Mouse (Mus musculus) splenic B cell, adult 2 months (primary cell): ENCODE measurements around the gene Adamtsl3.

Experiments used
- DNase-seq: peaks from one replicate; pipeline ENCODE4 v3.0.0-alpha.2; 2011; ENCODE audit warnings: low read depth, low spot score
- H3K27me3 ChIP-seq: 2 replicates; pipeline ENCODE4 v1.6.1; 2012; ENCODE audit warnings: mild to moderate bottlenecking, low read length, moderate library complexity, mixed read lengths; ENCODE audit not compliant: control insufficient read depth, poor library complexity, insufficient read depth, severe bottlenecking
- H3K36me3 ChIP-seq: 2 replicates; pipeline ENCODE4 v1.6.1; 2012; ENCODE audit warnings: mild to moderate bottlenecking, low read length, moderate library complexity, mixed read lengths; ENCODE audit not compliant: control insufficient read depth, poor library complexity, insufficient read depth, severe bottlenecking

Adamtsl3 gene

GRCm38 (mm10) chr7:82335211-82336121, at the start of gene Adamtsl3:
Adamtsl3 (plus strand) TSS chr7:82335694.
- H3K36me3 ChIP-seq = no peaks in the 10 kb centered on the region
- no peaks in the 10 kb centered on the region for H3K27me3 ChIP-seq
- no peak for DNase-seq

GRCm38 (mm10) chr7:82287242-82287641, 48.3 kb upstream of the Adamtsl3 start:
- Histone ChIP-seq H3K27me3 (no peaks in the 10 kb centered on the region), H3K36me3 (no peaks in the 10 kb centered on the region)
- DNase-seq = no peak

DNA sequence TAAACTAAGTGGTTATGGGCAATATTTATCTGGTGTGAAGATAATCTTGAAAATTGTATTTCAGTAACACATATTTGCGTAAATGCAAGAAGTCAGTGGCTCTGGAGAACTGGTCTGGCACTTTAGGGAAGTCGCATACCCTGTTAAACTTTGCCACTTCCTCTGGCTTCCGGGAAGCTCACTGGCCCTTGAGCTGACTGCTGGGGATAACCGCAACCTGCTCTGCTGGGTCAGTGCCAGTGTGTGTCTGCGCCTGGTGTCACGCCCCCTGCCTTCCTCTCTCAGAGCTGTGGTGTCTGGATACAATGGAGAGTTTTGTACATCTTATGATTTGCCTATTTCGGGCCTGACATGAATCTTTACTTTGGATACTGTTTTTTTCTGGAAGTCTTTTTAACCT, 42.1 kb upstream of the Adamtsl3 start:
- H3K27me3 ChIP-seq = no peaks in the 10 kb centered on the region
- no peak for DNase-seq
- H3K36me3 ChIP-seq = no peaks in the 10 kb centered on the region

- Histone ChIP-seq H3K27me3 (no peaks in the 10 kb centered on the region), H3K36me3 (no peaks in the 10 kb centered on the region)
- DNase-seq = no peak
Observed at GRCm38 (mm10) chr7:82294083-82294482, 41.4 kb upstream of the Adamtsl3 start.

GRCm38 (mm10) chr7:82294611-82295010, 40.9 kb upstream of the Adamtsl3 start:
- DNase-seq = no peak
- no peaks in the 10 kb centered on the region for H3K36me3 ChIP-seq
- H3K27me3 ChIP-seq = no peaks in the 10 kb centered on the region

DNA sequence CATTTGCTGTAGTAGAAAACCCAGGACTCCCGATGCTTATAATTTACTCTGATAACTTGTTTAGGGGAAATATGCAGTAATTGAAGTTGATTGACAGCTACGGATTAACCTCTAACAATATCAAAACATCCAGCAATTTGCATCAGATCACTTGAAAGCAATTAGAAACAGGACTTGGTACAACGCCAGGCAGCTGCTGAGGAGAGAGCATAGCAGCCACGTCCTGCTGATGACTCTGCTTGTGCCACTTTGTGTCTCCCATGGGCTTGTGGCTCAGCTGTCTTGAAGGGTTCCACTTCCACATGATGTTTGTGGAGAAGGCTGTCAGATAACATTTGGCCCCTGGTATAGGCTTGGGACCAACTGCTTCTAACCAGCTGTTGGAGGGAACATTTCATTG, 27.1 kb upstream of the Adamtsl3 start:
- H3K27me3 ChIP-seq = no peaks in the 10 kb centered on the region
- no peak for DNase-seq
- no peaks in the 10 kb centered on the region for H3K36me3 ChIP-seq

DNA sequence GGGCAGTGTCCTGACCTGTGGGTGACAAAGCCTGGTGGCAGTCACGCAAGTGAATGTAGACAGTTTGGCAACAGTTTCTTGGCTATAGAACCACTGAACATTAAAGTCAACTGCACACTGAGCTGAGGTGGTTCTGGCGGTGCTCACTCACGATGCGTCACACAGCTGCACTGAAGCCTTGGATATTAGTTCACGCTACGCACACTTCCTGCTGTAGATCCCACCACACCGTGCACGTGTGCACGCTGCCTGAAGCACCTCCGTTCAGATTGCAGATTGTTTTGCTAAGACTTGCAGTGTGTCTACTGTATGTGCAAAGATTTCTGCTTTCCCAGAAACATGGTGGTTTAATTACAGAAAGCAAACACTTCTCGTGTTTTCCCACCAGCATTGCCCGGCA, 17.0 kb upstream of the Adamtsl3 start:
- DNase-seq = no peak
- no peaks in the 10 kb centered on the region for H3K36me3 ChIP-seq
- H3K27me3 ChIP-seq = no peaks in the 10 kb centered on the region

GRCm38 (mm10) chr7:82326616-82327015, 8.9 kb upstream of the Adamtsl3 start:
- DNase-seq = no peak
- Histone ChIP-seq H3K27me3 (no peaks in the 10 kb centered on the region), H3K36me3 (no peaks in the 10 kb centered on the region)

DNA sequence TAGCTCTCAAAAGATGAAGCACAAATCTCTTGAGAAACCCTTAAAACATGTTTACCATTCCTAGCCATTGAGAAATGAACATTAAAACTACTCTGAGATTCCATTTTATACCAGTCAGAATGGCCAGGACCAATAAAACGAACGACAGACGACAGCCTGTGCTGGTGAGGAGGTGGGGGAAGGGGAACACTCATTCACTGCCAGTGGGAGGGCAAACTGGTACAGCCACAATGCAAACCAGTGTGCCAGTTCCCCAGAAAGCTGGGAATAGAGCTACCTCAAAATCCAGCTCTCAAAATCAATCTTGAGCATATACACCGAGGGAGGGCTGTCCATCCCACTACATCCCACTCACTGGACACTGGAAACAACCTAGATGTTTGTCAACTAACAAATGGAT, 8.3 kb upstream of the Adamtsl3 start:
- Histone ChIP-seq H3K36me3 (no peaks in the 10 kb centered on the region), H3K27me3 (no peaks in the 10 kb centered on the region)
- DNase-seq = no peak

GRCm38 (mm10) chr7:82327881-82328280, 7.6 kb upstream of the Adamtsl3 start:
- DNase-seq = no peak
- H3K27me3 ChIP-seq = no peaks in the 10 kb centered on the region

GRCm38 (mm10) chr7:82329831-82330230, 5.7 kb upstream of the Adamtsl3 start:
- no peaks in the 10 kb centered on the region for H3K36me3 ChIP-seq
- H3K27me3 ChIP-seq = no peaks in the 10 kb centered on the region
- no peak for DNase-seq

More at GRCm38 (mm10) chr7:82327881-82328280, 7.6 kb upstream of the Adamtsl3 start:
- H3K36me3 ChIP-seq = no peaks in the 10 kb centered on the region

- H3K27me3 ChIP-seq = no peaks in the 10 kb centered on the region
- no peaks in the 10 kb centered on the region for H3K36me3 ChIP-seq
- no peak for DNase-seq
Observed at GRCm38 (mm10) chr7:82330860-82331259, 4.6 kb upstream of the Adamtsl3 start.

- H3K36me3 ChIP-seq = no peaks in the 10 kb centered on the region
- no peak for DNase-seq
- H3K27me3 ChIP-seq = no peaks in the 10 kb centered on the region
Observed at GRCm38 (mm10) chr7:82334000-82334399, 1.5 kb upstream of the Adamtsl3 start.

GRCm38 (mm10) chr7:82336132-82336531, 638 bp downstream of the Adamtsl3 start:
- no peaks in the 10 kb centered on the region for H3K36me3 ChIP-seq
- H3K27me3 ChIP-seq = no peaks in the 10 kb centered on the region
- no peak for DNase-seq

GRCm38 (mm10) chr7:82338121-82338520, 2.6 kb downstream of the Adamtsl3 start:
- DNase-seq = no peak
- Histone ChIP-seq H3K27me3 (no peaks in the 10 kb centered on the region), H3K36me3 (no peaks in the 10 kb centered on the region)

DNA sequence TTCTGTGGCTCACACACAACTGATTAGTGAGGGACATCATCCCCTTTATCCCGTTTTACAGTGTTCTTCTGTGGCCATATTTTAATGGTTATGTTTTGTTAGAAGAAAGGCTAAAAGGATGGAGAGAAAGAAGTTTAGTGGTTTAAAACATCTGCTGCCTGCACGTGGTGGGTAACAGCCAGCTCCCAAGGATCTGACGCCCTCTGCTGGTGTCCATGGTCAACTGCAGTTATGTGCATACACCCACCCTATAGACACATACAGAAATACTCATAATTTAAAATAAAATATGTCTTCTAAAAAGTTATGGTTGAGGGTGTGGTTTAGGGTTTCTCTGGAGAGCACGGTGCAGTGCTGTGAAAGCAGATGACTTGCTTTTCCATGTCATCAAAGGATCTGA, 3.0 kb downstream of the Adamtsl3 start:
- no peak for DNase-seq
- H3K27me3 ChIP-seq = no peaks in the 10 kb centered on the region
- no peaks in the 10 kb centered on the region for H3K36me3 ChIP-seq
